Mouse (Mus musculus) kidney, postnatal 36 days (tissue): ENCODE data around the gene Kcp.

Experiments used
- DNase-seq, 2 experiments: peaks; one replicate each; pipeline ENCODE4 v3.0.0; 2021 to 2022; ENCODE audit warnings: mixed read lengths in 2 of 2

Gene Kcp

GRCm38 (mm10) chr6:29507447-29508309 is at the start of gene Kcp:
TSS of gene Kcp (minus strand) at chr6:29507952.
- peak; percentile 74 to 76 for DNase-seq

- DNase-seq, result no peak
These were observed 49.4 kb upstream of the Kcp start for GRCm38 (mm10) chr6:29557112-29557511.

- no peak for DNase-seq
These were observed 44.8 kb upstream of the Kcp start for GRCm38 (mm10) chr6:29552526-29552925.

GRCm38 (mm10) chr6:29548086-29548485 is 40.3 kb upstream of the Kcp start:
- DNase-seq, result no peak

- DNase-seq, result no peak
These were observed 39.8 kb upstream of the Kcp start for GRCm38 (mm10) chr6:29547582-29547981.

GRCm38 (mm10) chr6:29545611-29546010 is 37.9 kb upstream of the Kcp start:
- no peak for DNase-seq

GRCm38 (mm10) chr6:29540956-29541355 is 33.2 kb upstream of the Kcp start:
- peak in 1 of 2 experiments; percentile 29 for DNase-seq

- no peak for DNase-seq
These were observed 32.5 kb upstream of the Kcp start for GRCm38 (mm10) chr6:29540223-29540622.

GRCm38 (mm10) chr6:29539502-29539901 is 31.8 kb upstream of the Kcp start:
- no peak for DNase-seq

GRCm38 (mm10) chr6:29537221-29537620 is 29.5 kb upstream of the Kcp start:
- peak in 1 of 2 experiments; percentile 18 for DNase-seq

GRCm38 (mm10) chr6:29536651-29537193 is 29.0 kb upstream of the Kcp start:
- DNase-seq, result peak in 1 of 2 experiments; percentile 15

- peak; percentile 74 to 83 for DNase-seq
These were observed 27.6 kb upstream of the Kcp start for GRCm38 (mm10) chr6:29535316-29535715.

GRCm38 (mm10) chr6:29530050-29530449 is 22.3 kb upstream of the Kcp start:
- DNase-seq, result no peak

GRCm38 (mm10) chr6:29529444-29529820 is 21.7 kb upstream of the Kcp start:
- DNase-seq, result no peak

- DNase-seq, result peak in 1 of 2 experiments; percentile 25
These were observed 21.1 kb upstream of the Kcp start for GRCm38 (mm10) chr6:29528561-29529443.

- no peak for DNase-seq
These were observed 20.4 kb upstream of the Kcp start for GRCm38 (mm10) chr6:29528165-29528505.

- peak in 1 of 2 experiments; percentile 24 for DNase-seq
These were observed 19.8 kb upstream of the Kcp start for GRCm38 (mm10) chr6:29527361-29528164.

- peak in 1 of 2 experiments; percentile 66 for DNase-seq
These were observed 18.8 kb upstream of the Kcp start, which contains the start of gene Irf5 for GRCm38 (mm10) chr6:29526281-29527251. TSS of gene Irf5 (plus strand) at chr6:29526625.

GRCm38 (mm10) chr6:29525256-29525655 is 17.5 kb upstream of the Kcp start:
- DNase-seq, result peak in 1 of 2 experiments; percentile 40

- no peak for DNase-seq
These were observed 16.3 kb upstream of the Kcp start for GRCm38 (mm10) chr6:29524034-29524489.
